Mouse (Mus musculus) olfactory bulb, adult 2 months (tissue): ENCODE data around the gene Rhot2.

Experiments used
- CTCF ChIP-seq: fragments of 200-500 bp; IDR thresholded peaks from 2 replicates; pipeline ENCODE4 v1.5.1; 2012; ENCODE audit warnings: low read depth, mild to moderate bottlenecking, low read length, moderate library complexity; ENCODE audit not compliant: insufficient read depth
- POLR2A ChIP-seq: fragments of 200-500 bp; IDR thresholded peaks from 2 replicates; pipeline ENCODE4 v1.6.1; 2012; ENCODE audit warnings: mild to moderate bottlenecking, low read depth, low read length, moderate library complexity; ENCODE audit not compliant: insufficient read depth

GRCm38 (mm10) chr17:25882306-25882705, 37.7 kb upstream of the Rhot2 start:
- TF ChIP-seq CTCF (no peak), POLR2A (no peak)
